Comparison of ENCODE assay signal across 7 mouse cellular contexts in genomic region chr6:145275586-145276219, GRCm38 (mm10). TPM values are rescaled to one million over a fixed set of nuclear protein-coding genes. Genes with fewer than 3 reads are reported as not detected.
DNase-seq lines count a peak whose midpoint lies in the region; ATAC-seq and TF ChIP-seq lines count a peak whose summit lies in the region.

No protein-coding gene starts in this region.

- H3K27me3 ChIP-seq in embryonic facial prominence, embryonic 15.5 days: no peaks in the 10 kb centered on the region
- H3K27me3 ChIP-seq in limb, embryonic 14.5 days (ENCODE audit: control insufficient read depth, insufficient read depth, low read length): no peaks in the 10 kb centered on the region
- peaks cover 4% of the 10 kb centered on the region; the same call in 1 of the 2 replicates for H3K27me3 ChIP-seq in stomach, embryonic 16.5 days (ENCODE audit: control insufficient read depth, insufficient read depth, low read length)

- H3K4me2 ChIP-seq in embryonic facial prominence, embryonic 15.5 days (replicated peaks): peak overlapping the region; percentile 27
- H3K4me2 ChIP-seq in limb, embryonic 14.5 days (replicated peaks; ENCODE audit: low read depth, low read length, severe bottlenecking): peak overlapping the region; percentile 35
- peak overlapping the region; percentile 39 for H3K4me2 ChIP-seq in stomach, embryonic 16.5 days (ENCODE audit: low read depth, low read length)

- no peak overlapping the region for H3K4me3 ChIP-seq in embryonic facial prominence, embryonic 15.5 days (replicated peaks)
- H3K4me3 ChIP-seq in limb, embryonic 14.5 days (replicated peaks; ENCODE audit: low read length): no peak overlapping the region
- peak overlapping the region; percentile 4 for H3K4me3 ChIP-seq in stomach, embryonic 16.5 days (replicated peaks; ENCODE audit: low read length)

- peak; percentile 24 for DNase-seq in ovary, adult 18-20 months (ENCODE audit: low spot score)
- DNase-seq in ovary, postnatal 36 days (ENCODE audit: low spot score): no peak
- no peak for DNase-seq in limb, embryonic 14.5 days (ENCODE audit: low spot score)
- no peak for DNase-seq in kidney, adult 8-10 months
- no peak for DNase-seq in cerebellum, postnatal 4 days (ENCODE audit: low spot score in 2 of 2)

- TF ChIP-seq POLR2A in limb, embryonic 14.5 days (IDR thresholded peaks at IDR 0.05; ENCODE audit: borderline replicate concordance, extremely low read depth, insufficient read depth, insufficient read length): no peak

- 55% methylated on average over 6 of the region's 6 CpGs for WGBS in embryonic facial prominence, embryonic 15.5 days
- WGBS in limb, embryonic 14.5 days: 56% methylated on average over 6 of the region's 6 CpGs
- 46% methylated on average over 6 of the region's 6 CpGs for whole genome bisulfite sequencing in stomach, embryonic 16.5 days

- no peak overlapping the region for H3K9ac ChIP-seq in embryonic facial prominence, embryonic 15.5 days
- no peak overlapping the region for H3K9ac ChIP-seq in limb, embryonic 14.5 days (ENCODE audit: low read depth, low read length, severe bottlenecking)
- H3K9ac ChIP-seq in stomach, embryonic 16.5 days (ENCODE audit: low read length): peak overlapping the region; percentile 33

- no peaks in the 10 kb centered on the region for H3K9me3 ChIP-seq in embryonic facial prominence, embryonic 15.5 days (replicated peaks)
- H3K9me3 ChIP-seq in limb, embryonic 14.5 days (ENCODE audit: control insufficient read depth, low read length): no peaks in the 10 kb centered on the region
- no peaks in the 10 kb centered on the region for H3K9me3 ChIP-seq in stomach, embryonic 16.5 days (replicated peaks; ENCODE audit: control insufficient read depth, low read length)

- H3K27ac ChIP-seq in embryonic facial prominence, embryonic 15.5 days (replicated peaks): no peak overlapping the region
- no peak overlapping the region for H3K27ac ChIP-seq in limb, embryonic 14.5 days (replicated peaks; ENCODE audit: low read depth, low read length)
- H3K27ac ChIP-seq in stomach, embryonic 16.5 days (ENCODE audit: low read length): no peak overlapping the region

- peaks cover 14% of the 10 kb centered on the region; the same call in 1 of the 2 replicates for H3K4me1 ChIP-seq in embryonic facial prominence, embryonic 15.5 days
- 0 out of 2 replicates have a peak, but pooled peaks cover 2% of the 10 kb centered on the region for H3K4me1 ChIP-seq in limb, embryonic 14.5 days (ENCODE audit: control insufficient read depth, insufficient read depth, low read length)
- peaks cover 8% of the 10 kb centered on the region; the same call in 1 of the 2 replicates for H3K4me1 ChIP-seq in stomach, embryonic 16.5 days (ENCODE audit: control insufficient read depth, insufficient read depth, low read length)

- ATAC-seq in embryonic facial prominence, embryonic 15.5 days (ENCODE audit: insufficient number of reproducible peaks, low FRiP score, low TSS enrichment, low read depth): no peak
- ATAC-seq in limb, embryonic 14.5 days (ENCODE audit: low FRiP score, low read depth): no peak
- no peak for ATAC-seq in stomach, embryonic 16.5 days (ENCODE audit: insufficient read depth, low FRiP score)

- H3K36me3 ChIP-seq in embryonic facial prominence, embryonic 15.5 days: no peaks in the 10 kb centered on the region
- H3K36me3 ChIP-seq in limb, embryonic 14.5 days (ENCODE audit: control insufficient read depth, insufficient read depth, low read length): no peaks in the 10 kb centered on the region
- H3K36me3 ChIP-seq in stomach, embryonic 16.5 days (ENCODE audit: control insufficient read depth, insufficient read depth, low read length): no peaks in the 10 kb centered on the region

RNA-seq across cellular contexts. Expression of gene Kras, which starts 25.7 kb away (rescaled TPM):
- polyA plus RNA-seq in embryonic facial prominence, embryonic 15.5 days (2015; fragmentation: Nextera tagmentation; extraction: Ambion mirVana): 65.5 and 70.7 TPM in 2 replicates
- polyA plus RNA-seq in limb, embryonic 14.5 days (2012; rRNA removed): 33.3 and 35.1 TPM in 2 replicates
- 67.8 and 74.1 TPM in 2 replicates for polyA plus RNA-seq in limb, embryonic 14.5 days (2014; fragmentation: Nextera tagmentation; extraction: Ambion mirVana)
- polyA plus RNA-seq in stomach, embryonic 16.5 days (2015; fragmentation: Nextera tagmentation; extraction: Ambion mirVana): 58.6 and 64.9 TPM in 2 replicates
